Mouse (Mus musculus): ENCODE data around the gene Hist2h2ac. TPM values are rescaled to one million over a fixed set of nuclear protein-coding genes. Genes with fewer than 3 reads are reported as not detected.

Hist2h2ac gene
- polyA plus RNA-seq, 1 experiment: 1.3 TPM

DNA sequence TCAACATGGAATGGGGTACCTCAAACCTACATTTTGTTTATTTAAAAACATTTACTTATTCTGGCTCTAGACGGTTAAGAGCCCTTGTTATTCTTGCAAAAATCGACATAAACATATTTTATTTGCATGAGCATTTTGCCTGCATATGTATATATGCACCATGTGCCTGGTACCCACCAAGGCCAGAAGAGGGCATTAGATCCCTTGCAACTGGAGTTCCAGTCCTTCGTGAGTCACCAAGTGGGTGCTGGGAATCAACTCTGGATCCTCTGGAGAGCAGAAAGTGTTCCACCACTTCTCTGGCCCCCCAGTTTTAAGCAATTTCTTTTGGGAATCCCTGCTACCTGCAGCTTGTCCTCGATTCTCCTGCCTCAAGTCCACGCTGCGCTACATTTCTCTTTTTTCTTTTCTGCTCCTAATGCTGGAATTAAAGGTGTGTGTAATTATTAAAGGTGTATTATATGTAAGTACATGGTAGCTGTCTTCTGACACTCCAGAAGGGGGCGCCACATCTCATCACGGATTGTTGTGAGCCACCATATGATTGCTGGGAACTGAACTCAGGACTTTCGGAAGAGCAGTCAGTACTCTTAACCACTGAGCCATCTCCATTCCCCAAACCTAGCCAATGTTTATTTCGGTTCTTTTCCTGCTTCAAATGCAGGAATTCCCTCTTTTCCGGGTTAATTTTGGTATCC is 24.9 kb downstream of the Hist2h2ac start:
- Histone ChIP-seq H3K79me2 (ENCODE audit: control insufficient read depth, insufficient read depth) (no peaks in the 10 kb centered on the region), H3ac (ENCODE audit: control insufficient read depth, insufficient read length) (no peak overlapping the region), H3K4me3 (no peak overlapping the region), H3K27me3 (ENCODE audit: control insufficient read depth, insufficient read depth, insufficient read length) (no peaks in the 10 kb centered on the region), H3K4me2 (ENCODE audit: low read depth) (no peak overlapping the region), H3K36me3 (ENCODE audit: control insufficient read depth, insufficient read depth) (no peaks in the 10 kb centered on the region)
- TF ChIP-seq E2F4 (IDR thresholded peaks at IDR 0.05; ENCODE audit: insufficient read depth): no peak
- TF ChIP-seq MAX (IDR thresholded peaks at IDR 0.05; ENCODE audit: low read depth): no peak
- no peak for TF ChIP-seq SRF (IDR thresholded peaks at IDR 0.05; ENCODE audit: control insufficient read depth, insufficient read length, low read depth)
- TF ChIP-seq REST (IDR thresholded peaks at IDR 0.05; ENCODE audit: insufficient read depth, insufficient read length): no peak
- TF ChIP-seq MYOG (IDR thresholded peaks at IDR 0.05; ENCODE audit: control insufficient read depth in 1 of 3, insufficient read depth in 1 of 3, insufficient read length in 2 of 3, low read depth in 2 of 3): no peak
- TF ChIP-seq TCF3 (IDR thresholded peaks at IDR 0.05; ENCODE audit: insufficient read length, low read depth): no peak
- TF ChIP-seq POLR2AphosphoS2 (IDR thresholded peaks at IDR 0.05; ENCODE audit: insufficient read length, low read depth): no peak
- no peak for TF ChIP-seq TCF12 (IDR thresholded peaks at IDR 0.05; ENCODE audit: insufficient read depth, poor library complexity, severe bottlenecking)
- TF ChIP-seq POLR2A (IDR thresholded peaks at IDR 0.05; ENCODE audit: insufficient read length, low read depth): no peak
- TF ChIP-seq USF1 (IDR thresholded peaks at IDR 0.05; ENCODE audit: low read depth): no peak
- TF ChIP-seq MYOD1 (IDR thresholded peaks at IDR 0.05; ENCODE audit: control insufficient read depth in 1 of 3, insufficient read length in 2 of 3, low read depth in 2 of 3): no peak

DNA sequence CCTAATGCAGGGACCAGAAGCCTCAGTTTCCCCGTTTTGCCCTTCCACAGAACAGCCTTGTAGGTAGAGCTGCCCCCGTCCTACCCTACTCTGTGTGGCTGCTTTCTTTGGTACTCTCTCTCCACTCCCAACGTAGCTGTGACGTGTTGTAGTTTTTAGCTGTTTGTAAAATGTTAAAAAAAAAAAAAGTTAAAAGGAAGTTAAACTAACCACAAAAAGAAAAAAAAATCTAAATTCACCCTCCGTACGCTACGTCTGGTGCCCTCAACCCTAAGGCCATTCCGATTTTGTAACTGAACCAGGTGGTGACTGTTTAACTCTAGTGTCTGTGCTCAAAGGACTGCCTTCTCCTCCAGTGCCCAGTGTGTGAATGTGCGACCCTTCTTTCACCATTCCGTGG is 25.7 kb downstream of the Hist2h2ac start:
- Histone ChIP-seq H3K4me3 (no peak overlapping the region), H3ac (ENCODE audit: control insufficient read depth, insufficient read length) (no peak overlapping the region), H3K79me2 (ENCODE audit: control insufficient read depth, insufficient read depth) (no peaks in the 10 kb centered on the region), H3K27me3 (ENCODE audit: control insufficient read depth, insufficient read depth, insufficient read length) (no peaks in the 10 kb centered on the region), H3K36me3 (ENCODE audit: control insufficient read depth, insufficient read depth) (no peaks in the 10 kb centered on the region), H3K4me2 (ENCODE audit: low read depth) (no peak overlapping the region)
- TF ChIP-seq USF1 (IDR thresholded peaks at IDR 0.05; ENCODE audit: low read depth): no peak
- peak; percentile 47 for TF ChIP-seq POLR2AphosphoS2 (IDR thresholded peaks at IDR 0.05; ENCODE audit: insufficient read length, low read depth)

DNA sequence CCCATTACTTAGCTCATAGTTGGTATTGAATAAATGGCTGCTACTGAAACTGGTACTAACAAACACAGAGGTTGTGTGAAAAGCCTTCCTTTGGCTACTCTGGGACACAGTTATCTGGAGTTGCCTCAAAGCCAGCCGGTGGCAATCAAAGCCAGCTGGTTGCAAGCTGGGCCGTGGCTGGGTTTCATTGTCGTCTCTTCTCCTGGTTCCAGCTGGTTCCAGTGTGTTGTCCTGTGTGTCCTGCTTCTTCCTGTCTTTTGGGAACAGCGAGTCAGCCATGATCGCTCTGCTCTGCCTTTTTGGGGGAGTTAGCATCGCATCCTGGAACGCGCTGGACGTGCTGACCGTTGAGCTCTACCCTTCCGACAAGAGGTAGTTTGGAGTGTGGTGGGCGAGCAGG is 27.7 kb downstream of the Hist2h2ac start:
- no peaks in the 10 kb centered on the region for H3K79me2 ChIP-seq (ENCODE audit: control insufficient read depth, insufficient read depth)
- no peak overlapping the region for H3K4me3 ChIP-seq
- no peaks in the 10 kb centered on the region for H3K27me3 ChIP-seq (ENCODE audit: control insufficient read depth, insufficient read depth, insufficient read length)
- H3ac ChIP-seq (ENCODE audit: control insufficient read depth, insufficient read length): no peak overlapping the region
- no peaks in the 10 kb centered on the region for H3K36me3 ChIP-seq (ENCODE audit: control insufficient read depth, insufficient read depth)
- no peak for TF ChIP-seq TCF3 (IDR thresholded peaks at IDR 0.05; ENCODE audit: insufficient read length, low read depth)
- no peak for TF ChIP-seq MYOD1 (IDR thresholded peaks at IDR 0.05; ENCODE audit: control insufficient read depth in 1 of 3, insufficient read length in 2 of 3, low read depth in 2 of 3)
- H3K4me2 ChIP-seq (ENCODE audit: low read depth): no peak overlapping the region

GRCm38 (mm10) chr3:96182382-96182776 is 38.3 kb downstream of the Hist2h2ac start:
- H3K36me3 ChIP-seq (ENCODE audit: control insufficient read depth, insufficient read depth): peaks cover 11% of the 10 kb centered on the region
- no peaks in the 10 kb centered on the region for H3K27me3 ChIP-seq (ENCODE audit: control insufficient read depth, insufficient read depth, insufficient read length)
- H3K4me3 ChIP-seq: no peak overlapping the region
- H3K4me2 ChIP-seq (ENCODE audit: low read depth): no peak overlapping the region
- H3ac ChIP-seq (ENCODE audit: control insufficient read depth, insufficient read length): no peak overlapping the region
- H3K79me2 ChIP-seq (ENCODE audit: control insufficient read depth, insufficient read depth): no peaks in the 10 kb centered on the region
- TF ChIP-seq POLR2A (IDR thresholded peaks at IDR 0.05; ENCODE audit: insufficient read length, low read depth) (no peak), POLR2AphosphoS2 (IDR thresholded peaks at IDR 0.05; ENCODE audit: insufficient read length, low read depth) (no peak), USF1 (IDR thresholded peaks at IDR 0.05; ENCODE audit: low read depth) (no peak), TCF12 (IDR thresholded peaks at IDR 0.05; ENCODE audit: insufficient read depth, poor library complexity, severe bottlenecking) (no peak), MYOG (IDR thresholded peaks at IDR 0.05; ENCODE audit: control insufficient read depth in 1 of 3, insufficient read depth in 1 of 3, insufficient read length in 2 of 3, low read depth in 2 of 3) (no peak), MAX (IDR thresholded peaks at IDR 0.05; ENCODE audit: low read depth) (no peak), E2F4 (IDR thresholded peaks at IDR 0.05; ENCODE audit: insufficient read depth) (no peak), REST (IDR thresholded peaks at IDR 0.05; ENCODE audit: insufficient read depth, insufficient read length) (no peak), CEBPB (IDR thresholded peaks at IDR 0.05; ENCODE audit: insufficient read depth, poor library complexity, severe bottlenecking) (no peak), MYOD1 (IDR thresholded peaks at IDR 0.05; ENCODE audit: control insufficient read depth in 1 of 3, insufficient read length in 2 of 3, low read depth in 2 of 3) (no peak), TCF3 (IDR thresholded peaks at IDR 0.05; ENCODE audit: insufficient read length, low read depth) (no peak), SRF (IDR thresholded peaks at IDR 0.05; ENCODE audit: control insufficient read depth, insufficient read length, low read depth) (no peak)

GRCm38 (mm10) chr3:96181510-96182381 is 38.9 kb downstream of the Hist2h2ac start:
- peak overlapping the region; percentile 48 for H3K4me2 ChIP-seq (ENCODE audit: low read depth)
- H3K36me3 ChIP-seq (ENCODE audit: control insufficient read depth, insufficient read depth): peaks cover 13% of the 10 kb centered on the region
- H3K4me3 ChIP-seq: no peak overlapping the region
- TF ChIP-seq SRF (IDR thresholded peaks at IDR 0.05; ENCODE audit: control insufficient read depth, insufficient read length, low read depth) (no peak), USF1 (IDR thresholded peaks at IDR 0.05; ENCODE audit: low read depth) (no peak), MYOD1 (IDR thresholded peaks at IDR 0.05; ENCODE audit: control insufficient read depth in 1 of 3, insufficient read length in 2 of 3, low read depth in 2 of 3) (no peak), POLR2A (IDR thresholded peaks at IDR 0.05; ENCODE audit: insufficient read length, low read depth) (no peak), CEBPB (IDR thresholded peaks at IDR 0.05; ENCODE audit: insufficient read depth, poor library complexity, severe bottlenecking) (no peak), POLR2AphosphoS2 (IDR thresholded peaks at IDR 0.05; ENCODE audit: insufficient read length, low read depth) (no peak), TCF12 (IDR thresholded peaks at IDR 0.05; ENCODE audit: insufficient read depth, poor library complexity, severe bottlenecking) (no peak), E2F4 (IDR thresholded peaks at IDR 0.05; ENCODE audit: insufficient read depth) (no peak), REST (IDR thresholded peaks at IDR 0.05; ENCODE audit: insufficient read depth, insufficient read length) (no peak), MYOG (IDR thresholded peaks at IDR 0.05; ENCODE audit: control insufficient read depth in 1 of 3, insufficient read depth in 1 of 3, insufficient read length in 2 of 3, low read depth in 2 of 3) (no peak), TCF3 (IDR thresholded peaks at IDR 0.05; ENCODE audit: insufficient read length, low read depth) (no peak), MAX (IDR thresholded peaks at IDR 0.05; ENCODE audit: low read depth) (no peak)
- no peak overlapping the region for H3ac ChIP-seq (ENCODE audit: control insufficient read depth, insufficient read length)
- no peaks in the 10 kb centered on the region for H3K79me2 ChIP-seq (ENCODE audit: control insufficient read depth, insufficient read depth)
- no peaks in the 10 kb centered on the region for H3K27me3 ChIP-seq (ENCODE audit: control insufficient read depth, insufficient read depth, insufficient read length)

Measured in myocyte (in vitro differentiated cells).